Mouse (Mus musculus): ENCODE measurements at regions not wholly inside any gene's neighbourhood (a gene's known extent, or its start where the extent isn't known, plus 50 kb on each side); places are given as distances from the start of the nearest gene placed in this dataset.

GRCm38 (mm10) chr3:133972774-133973173 lies 263.5 kb upstream of the Cxxc4 start:
- WGBS, result 73% methylated on average over 2 of the region's 2 CpGs
- no peak overlapping the region for H3K9ac ChIP-seq (ENCODE audit: low read length)
- H3K4me1 ChIP-seq (ENCODE audit: control insufficient read depth, insufficient read depth, low read length), result no peaks in the 10 kb centered on the region
- H3K4me2 ChIP-seq (ENCODE audit: low read depth, low read length), result no peak overlapping the region
- ATAC-seq (ENCODE audit: insufficient read depth, low FRiP score), result no peak
- H3K27ac ChIP-seq (ENCODE audit: low read length), result no peak overlapping the region
- no peaks in the 10 kb centered on the region for H3K36me3 ChIP-seq (ENCODE audit: control insufficient read depth, insufficient read depth, low read length)
- no peaks in the 10 kb centered on the region for H3K9me3 ChIP-seq (replicated peaks; ENCODE audit: control insufficient read depth, low read length)
- no peak overlapping the region for H3K4me3 ChIP-seq (replicated peaks; ENCODE audit: low read length)
- no peaks in the 10 kb centered on the region for H3K27me3 ChIP-seq (ENCODE audit: control insufficient read depth, insufficient read depth, low read length)

GRCm38 (mm10) chr3:133987681-133988080 lies 248.6 kb upstream of the Cxxc4 start:
- no peak for ATAC-seq (ENCODE audit: insufficient read depth, low FRiP score)
- Histone ChIP-seq H3K36me3 (ENCODE audit: control insufficient read depth, insufficient read depth, low read length) (no peaks in the 10 kb centered on the region), H3K27ac (ENCODE audit: low read length) (no peak overlapping the region), H3K9me3 (replicated peaks; ENCODE audit: control insufficient read depth, low read length) (no peaks in the 10 kb centered on the region), H3K4me3 (replicated peaks; ENCODE audit: low read length) (no peak overlapping the region), H3K4me2 (ENCODE audit: low read depth, low read length) (no peak overlapping the region), H3K9ac (ENCODE audit: low read length) (no peak overlapping the region), H3K27me3 (ENCODE audit: control insufficient read depth, insufficient read depth, low read length) (no peaks in the 10 kb centered on the region), H3K4me1 (ENCODE audit: control insufficient read depth, insufficient read depth, low read length) (no peaks in the 10 kb centered on the region)
- 76% methylated on average over 2 of the region's 2 CpGs for WGBS

GRCm38 (mm10) chr3:133993971-133994370 lies 242.3 kb upstream of the Cxxc4 start:
- H3K4me3 ChIP-seq (replicated peaks; ENCODE audit: low read length), result no peak overlapping the region
- no peak overlapping the region for H3K4me2 ChIP-seq (ENCODE audit: low read depth, low read length)
- H3K9me3 ChIP-seq (replicated peaks; ENCODE audit: control insufficient read depth, low read length), result no peaks in the 10 kb centered on the region
- H3K4me1 ChIP-seq (ENCODE audit: control insufficient read depth, insufficient read depth, low read length), result no peaks in the 10 kb centered on the region
- H3K9ac ChIP-seq (ENCODE audit: low read length), result no peak overlapping the region
- ATAC-seq (ENCODE audit: insufficient read depth, low FRiP score), result no peak
- no peaks in the 10 kb centered on the region for H3K27me3 ChIP-seq (ENCODE audit: control insufficient read depth, insufficient read depth, low read length)
- WGBS, result 52% methylated on average over 2 of the region's 2 CpGs
- no peak overlapping the region for H3K27ac ChIP-seq (ENCODE audit: low read length)
- H3K36me3 ChIP-seq (ENCODE audit: control insufficient read depth, insufficient read depth, low read length), result no peaks in the 10 kb centered on the region

DNA sequence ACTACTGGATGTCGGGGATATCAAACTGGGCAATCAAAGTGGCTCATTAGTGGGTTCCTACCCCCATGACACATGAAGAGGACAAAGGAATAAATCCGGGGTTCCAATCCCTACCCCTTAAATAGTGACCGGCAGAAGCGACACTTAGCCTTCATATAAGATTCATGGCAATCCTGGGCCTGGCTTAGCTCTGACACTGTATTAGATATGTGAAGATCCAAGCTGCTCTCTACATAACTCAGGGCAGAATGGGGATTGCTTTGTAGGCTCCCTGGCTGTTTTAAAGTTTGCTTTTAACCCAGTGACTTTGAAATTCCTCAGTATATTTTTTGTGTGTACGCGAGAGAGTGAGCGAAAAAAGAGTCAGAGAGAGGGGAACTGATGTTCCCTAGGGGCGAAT lies 236.3 kb upstream of the Cxxc4 start:
- WGBS, result 80% methylated on average over 8 of the region's 8 CpGs

DNA sequence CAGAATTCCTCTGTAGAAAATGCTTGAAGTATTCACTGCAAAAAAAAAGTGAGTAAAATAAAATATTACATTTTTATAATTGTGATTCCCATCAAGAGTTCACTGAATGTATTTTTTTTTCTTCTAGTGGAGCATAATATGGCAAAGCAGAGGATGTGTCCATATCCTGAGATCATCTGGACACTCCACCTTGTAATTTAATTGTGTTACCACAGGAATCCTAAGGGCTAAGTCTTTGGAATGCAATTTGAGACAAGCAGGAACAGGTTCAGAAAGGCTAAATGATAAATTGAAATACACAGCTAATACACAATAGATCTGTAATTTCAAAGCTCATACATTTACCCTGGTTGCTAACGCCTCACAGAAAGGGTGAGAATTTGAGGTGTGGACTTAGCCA lies 235.7 kb upstream of the Cxxc4 start:
- no peaks in the 10 kb centered on the region for H3K9me3 ChIP-seq (replicated peaks; ENCODE audit: control insufficient read depth, low read length)
- H3K9ac ChIP-seq (ENCODE audit: low read length), result no peak overlapping the region
- H3K27ac ChIP-seq (ENCODE audit: low read length), result no peak overlapping the region
- H3K4me3 ChIP-seq (replicated peaks; ENCODE audit: low read length), result no peak overlapping the region
- H3K4me2 ChIP-seq (ENCODE audit: low read depth, low read length), result no peak overlapping the region
- H3K4me1 ChIP-seq (ENCODE audit: control insufficient read depth, insufficient read depth, low read length), result no peaks in the 10 kb centered on the region
- H3K27me3 ChIP-seq (ENCODE audit: control insufficient read depth, insufficient read depth, low read length), result no peaks in the 10 kb centered on the region
- WGBS, result 51% methylated on average over 1 of the region's 1 CpGs
- no peaks in the 10 kb centered on the region for H3K36me3 ChIP-seq (ENCODE audit: control insufficient read depth, insufficient read depth, low read length)
- ATAC-seq (ENCODE audit: insufficient read depth, low FRiP score), result no peak

More for the DNA sequence above, 236.3 kb upstream of the Cxxc4 start:
- Histone ChIP-seq H3K27me3 (ENCODE audit: control insufficient read depth, insufficient read depth, low read length) (no peaks in the 10 kb centered on the region), H3K9ac (ENCODE audit: low read length) (no peak overlapping the region), H3K4me2 (ENCODE audit: low read depth, low read length) (no peak overlapping the region), H3K9me3 (replicated peaks; ENCODE audit: control insufficient read depth, low read length) (no peaks in the 10 kb centered on the region), H3K36me3 (ENCODE audit: control insufficient read depth, insufficient read depth, low read length) (no peaks in the 10 kb centered on the region), H3K27ac (ENCODE audit: low read length) (no peak overlapping the region), H3K4me3 (replicated peaks; ENCODE audit: low read length) (no peak overlapping the region), H3K4me1 (ENCODE audit: control insufficient read depth, insufficient read depth, low read length) (no peaks in the 10 kb centered on the region)
- ATAC-seq (ENCODE audit: insufficient read depth, low FRiP score), result no peak

DNA sequence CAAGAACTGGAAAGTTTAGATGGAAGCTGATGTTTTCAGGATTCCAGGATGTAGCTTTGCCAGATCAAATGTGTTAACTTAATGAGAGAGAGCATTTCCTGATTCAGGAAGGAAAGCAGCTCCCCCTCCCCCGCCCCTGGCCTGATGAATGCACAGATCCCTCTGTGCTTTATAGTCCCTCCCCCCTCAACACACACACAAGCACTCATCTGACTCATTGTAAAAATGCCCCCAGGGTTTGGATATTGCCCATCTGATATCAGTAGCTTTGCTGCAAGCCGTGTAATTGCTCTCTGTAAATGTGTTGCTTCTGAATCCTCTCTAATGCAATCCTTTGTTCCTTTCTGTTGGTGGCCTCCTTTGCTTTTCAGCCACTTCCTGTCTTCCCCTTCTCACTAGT lies 221.5 kb upstream of the Cxxc4 start:
- Histone ChIP-seq H3K4me2 (ENCODE audit: low read depth, low read length) (no peak overlapping the region), H3K36me3 (ENCODE audit: control insufficient read depth, insufficient read depth, low read length) (no peaks in the 10 kb centered on the region), H3K4me1 (ENCODE audit: control insufficient read depth, insufficient read depth, low read length) (no peaks in the 10 kb centered on the region), H3K27ac (ENCODE audit: low read length) (no peak overlapping the region), H3K9ac (ENCODE audit: low read length) (no peak overlapping the region), H3K9me3 (replicated peaks; ENCODE audit: control insufficient read depth, low read length) (no peaks in the 10 kb centered on the region), H3K27me3 (ENCODE audit: control insufficient read depth, insufficient read depth, low read length) (no peaks in the 10 kb centered on the region), H3K4me3 (replicated peaks; ENCODE audit: low read length) (no peak overlapping the region)
- no peak for ATAC-seq (ENCODE audit: insufficient read depth, low FRiP score)
- WGBS, result 57% methylated on average over 2 of the region's 2 CpGs

GRCm38 (mm10) chr3:134015412-134015811 lies 220.9 kb upstream of the Cxxc4 start:
- Histone ChIP-seq H3K9me3 (replicated peaks; ENCODE audit: control insufficient read depth, low read length) (no peaks in the 10 kb centered on the region), H3K4me1 (ENCODE audit: control insufficient read depth, insufficient read depth, low read length) (no peaks in the 10 kb centered on the region), H3K9ac (ENCODE audit: low read length) (no peak overlapping the region), H3K27ac (ENCODE audit: low read length) (no peak overlapping the region), H3K27me3 (ENCODE audit: control insufficient read depth, insufficient read depth, low read length) (no peaks in the 10 kb centered on the region), H3K4me3 (replicated peaks; ENCODE audit: low read length) (no peak overlapping the region), H3K36me3 (ENCODE audit: control insufficient read depth, insufficient read depth, low read length) (no peaks in the 10 kb centered on the region), H3K4me2 (ENCODE audit: low read depth, low read length) (no peak overlapping the region)
- 79% methylated on average over 3 of the region's 3 CpGs for WGBS
- no peak for ATAC-seq (ENCODE audit: insufficient read depth, low FRiP score)

DNA sequence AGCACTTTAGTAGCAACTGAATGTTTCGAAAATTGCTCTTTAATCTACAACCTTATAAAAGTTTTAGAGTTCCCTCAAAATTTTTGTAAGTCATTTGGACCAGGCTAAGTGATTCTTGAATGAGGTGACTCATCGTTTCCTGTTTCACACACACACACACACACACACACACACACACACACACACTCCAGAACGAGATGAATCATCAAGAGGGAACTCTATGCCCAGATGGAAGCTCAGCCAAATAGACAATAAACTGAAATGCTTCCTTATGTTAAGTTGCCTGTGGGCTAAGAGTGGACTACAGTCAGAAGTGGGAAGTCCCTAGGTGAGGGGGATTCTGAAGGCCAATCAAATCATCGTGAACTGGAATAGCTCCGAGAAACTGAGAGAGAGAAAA lies 202.4 kb upstream of the Cxxc4 start:
- Histone ChIP-seq H3K4me3 (replicated peaks; ENCODE audit: low read length) (no peak overlapping the region), H3K27me3 (ENCODE audit: control insufficient read depth, insufficient read depth, low read length) (no peaks in the 10 kb centered on the region), H3K36me3 (ENCODE audit: control insufficient read depth, insufficient read depth, low read length) (no peaks in the 10 kb centered on the region), H3K4me2 (ENCODE audit: low read depth, low read length) (no peak overlapping the region), H3K9me3 (replicated peaks; ENCODE audit: control insufficient read depth, low read length) (no peaks in the 10 kb centered on the region), H3K27ac (ENCODE audit: low read length) (no peak overlapping the region), H3K4me1 (ENCODE audit: control insufficient read depth, insufficient read depth, low read length) (no peaks in the 10 kb centered on the region), H3K9ac (ENCODE audit: low read length) (no peak overlapping the region)
- ATAC-seq (ENCODE audit: insufficient read depth, low FRiP score), result no peak
- 67% methylated on average over 5 of the region's 5 CpGs for WGBS

DNA sequence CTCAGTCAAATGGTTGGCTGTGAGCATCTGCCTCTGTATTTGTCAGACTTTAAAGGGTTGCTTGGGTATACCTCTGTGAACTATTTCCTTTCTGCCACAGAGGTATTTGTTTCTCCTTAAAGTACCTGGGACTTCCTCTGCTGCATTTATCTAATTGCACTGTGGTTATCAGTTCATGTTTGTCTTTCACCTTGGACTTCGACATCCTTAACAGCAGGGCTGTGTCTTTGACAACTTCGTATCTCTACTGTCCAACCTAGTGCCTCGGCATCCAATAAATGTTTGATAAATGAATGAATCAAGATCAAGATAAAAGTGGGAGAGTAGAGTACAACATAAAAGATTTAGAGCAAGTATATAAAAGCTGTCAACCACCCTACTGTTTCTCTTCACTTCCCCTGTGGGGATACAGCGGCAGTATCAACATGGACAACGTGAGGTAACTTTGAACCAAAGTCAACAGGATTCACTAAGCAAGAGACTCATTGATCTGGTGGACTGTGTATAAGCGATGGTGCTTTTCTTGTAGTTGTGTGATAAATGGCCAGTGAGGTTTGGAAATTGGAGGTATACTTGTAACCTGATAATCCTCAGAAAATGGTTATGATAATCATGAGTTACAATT lies 199.9 kb upstream of the Cxxc4 start:
- Histone ChIP-seq H3K4me3 (replicated peaks; ENCODE audit: low read length) (no peak overlapping the region), H3K27ac (ENCODE audit: low read length) (no peak overlapping the region), H3K27me3 (ENCODE audit: control insufficient read depth, insufficient read depth, low read length) (no peaks in the 10 kb centered on the region), H3K4me2 (ENCODE audit: low read depth, low read length) (no peak overlapping the region), H3K36me3 (ENCODE audit: control insufficient read depth, insufficient read depth, low read length) (no peaks in the 10 kb centered on the region), H3K4me1 (ENCODE audit: control insufficient read depth, insufficient read depth, low read length) (no peaks in the 10 kb centered on the region), H3K9me3 (replicated peaks; ENCODE audit: control insufficient read depth, low read length) (no peaks in the 10 kb centered on the region), H3K9ac (ENCODE audit: low read length) (no peak overlapping the region)
- WGBS, result 76% methylated on average over 6 of the region's 6 CpGs
- ATAC-seq (ENCODE audit: insufficient read depth, low FRiP score), result no peak

DNA sequence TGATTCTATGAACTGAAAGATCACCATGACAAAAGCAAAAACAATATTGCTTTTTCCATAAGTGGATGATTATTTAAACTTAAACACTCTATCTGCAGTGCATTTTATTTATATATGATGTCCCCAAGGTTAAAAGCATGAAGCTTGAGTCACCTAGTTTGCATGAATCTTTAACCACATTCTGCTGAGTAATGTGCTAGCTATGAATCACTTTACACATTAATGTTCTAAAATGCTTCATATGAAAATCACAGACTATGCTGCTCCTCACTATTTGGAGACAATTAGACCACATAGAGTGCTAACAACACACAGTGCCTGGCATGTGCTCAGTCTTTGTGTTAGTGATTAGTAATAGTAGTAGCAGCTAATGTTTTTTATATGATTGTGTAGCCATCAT lies 185.6 kb upstream of the Cxxc4 start:
- no peak overlapping the region for H3K27ac ChIP-seq (ENCODE audit: low read length)
- H3K9me3 ChIP-seq (replicated peaks; ENCODE audit: control insufficient read depth, low read length), result no peaks in the 10 kb centered on the region
- H3K9ac ChIP-seq (ENCODE audit: low read length), result no peak overlapping the region
- no peaks in the 10 kb centered on the region for H3K4me1 ChIP-seq (ENCODE audit: control insufficient read depth, insufficient read depth, low read length)
- no peaks in the 10 kb centered on the region for H3K36me3 ChIP-seq (ENCODE audit: control insufficient read depth, insufficient read depth, low read length)
- ATAC-seq (ENCODE audit: insufficient read depth, low FRiP score), result no peak
- no peak overlapping the region for H3K4me3 ChIP-seq (replicated peaks; ENCODE audit: low read length)
- no peak overlapping the region for H3K4me2 ChIP-seq (ENCODE audit: low read depth, low read length)
- no peaks in the 10 kb centered on the region for H3K27me3 ChIP-seq (ENCODE audit: control insufficient read depth, insufficient read depth, low read length)

Measured in stomach, embryonic 16.5 days (tissue).